Mouse (Mus musculus) neural tube, embryonic 14.5 days (tissue): Measurements from ENCODE around the gene Ythdf2. TPM values are rescaled to one million over a fixed set of nuclear protein-coding genes. Genes with fewer than 3 reads are reported as not detected.

Experiments used
- ATAC-seq: fragments of 200-750 bp; cut with Nextera tagmentation; 2 replicates; pipeline ENCODE4 v1.8.0; 2017; ENCODE audit warnings: low read depth, mild to moderate bottlenecking, moderate TSS enrichment, moderate library complexity
- H3K27ac ChIP-seq: fragments of 300-500 bp; sonication (generic); 2 replicates; pipeline ENCODE4 v1.5.1; 2014; ENCODE audit warnings: low read depth, mild to moderate bottlenecking, control low read depth, low read length, moderate library complexity, mixed read lengths
- H3K27me3 ChIP-seq: fragments of 300-500 bp; sonication (generic); 2 replicates; pipeline ENCODE4 v1.6.1; 2014; ENCODE audit warnings: low read length; ENCODE audit not compliant: control insufficient read depth, insufficient read depth
- H3K36me3 ChIP-seq: fragments of 300-500 bp; sonication (generic); 2 replicates; pipeline ENCODE4 v1.6.1; 2014; ENCODE audit warnings: low read length, mixed read lengths; ENCODE audit not compliant: control insufficient read depth, insufficient read depth
- H3K4me1 ChIP-seq: fragments of 300-500 bp; sonication (generic); 2 replicates; pipeline ENCODE4 v1.6.1; 2014; ENCODE audit warnings: low read length; ENCODE audit not compliant: control insufficient read depth, insufficient read depth
- H3K4me2 ChIP-seq: fragments of 300-500 bp; sonication (generic); 2 replicates; pipeline ENCODE4 v1.6.1; 2014; ENCODE audit warnings: mild to moderate bottlenecking, low read depth, low read length, control low read depth
- H3K4me3 ChIP-seq: fragments of 300-500 bp; sonication (generic); 2 replicates; pipeline ENCODE4 v1.5.1; 2014; ENCODE audit warnings: low read depth, low read length, control low read depth, mixed read lengths
- H3K9ac ChIP-seq: fragments of 300-500 bp; sonication (generic); replicated peaks from 2 replicates; pipeline ENCODE4 v1.6.1; 2014; ENCODE audit warnings: low read depth, mild to moderate bottlenecking, control low read depth, low read length, mixed read lengths
- H3K9me3 ChIP-seq: fragments of 300-500 bp; sonication (generic); 2 replicates; pipeline ENCODE4 v1.6.1; 2016; ENCODE audit warnings: low read length; ENCODE audit not compliant: control insufficient read depth
- WGBS: fragments of 180-500 bp; shearing (Covaris S2); extraction: QIAGEN DNeasy Blood & Tissue Kit; methylation state at CpG from one replicate; pipeline ENCODE4 v1.1.7; 2014; 5-methylcytosine and 5-hydroxymethylcytosine counted together
- polyA plus RNA-seq: library from polyadenylated mRNA; unstranded; fragments of >200 nt; fragmentation: Nextera tagmentation; extraction: Ambion mirVana; gene quantifications from 2 replicates; pipeline ENCODE4 v1.2.1, GENCODE M21; 2014

The Ythdf2 gene
- polyA plus RNA-seq, 1 experiment from 2014 or later: 124 TPM

DNA sequence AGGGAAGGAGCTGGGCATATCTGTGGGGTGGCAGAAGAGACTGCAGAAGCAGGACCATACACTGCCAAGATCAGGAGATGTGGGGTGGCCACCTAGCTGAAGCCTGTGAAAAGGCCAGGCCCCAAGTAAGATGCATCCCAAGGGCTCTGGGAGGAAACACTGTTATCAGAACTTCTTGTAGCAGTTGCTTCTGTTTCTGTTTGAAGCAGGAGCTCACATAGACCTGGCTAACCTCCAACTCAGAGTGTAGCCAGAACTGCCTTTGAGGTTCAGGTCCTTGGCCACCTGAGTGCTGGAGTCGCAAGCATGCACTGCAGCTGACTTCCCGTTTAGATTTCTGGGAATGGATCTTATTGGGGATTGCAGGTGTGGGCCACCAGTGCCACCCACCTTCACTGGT lies 5.7 kb upstream of the Ythdf2 start:
- no peaks in the 10 kb centered on the region for H3K27me3 ChIP-seq
- H3K9me3 ChIP-seq: no peaks in the 10 kb centered on the region
- H3K36me3 ChIP-seq: no peaks in the 10 kb centered on the region
- H3K9ac ChIP-seq: no peak overlapping the region
- 92% methylated on average over 2 of the region's 2 CpGs for WGBS
- H3K4me2 ChIP-seq: no peak overlapping the region
- H3K4me1 ChIP-seq: no peaks in the 10 kb centered on the region
- H3K27ac ChIP-seq: no peak overlapping the region
- no peak for ATAC-seq
- no peak overlapping the region for H3K4me3 ChIP-seq

DNA sequence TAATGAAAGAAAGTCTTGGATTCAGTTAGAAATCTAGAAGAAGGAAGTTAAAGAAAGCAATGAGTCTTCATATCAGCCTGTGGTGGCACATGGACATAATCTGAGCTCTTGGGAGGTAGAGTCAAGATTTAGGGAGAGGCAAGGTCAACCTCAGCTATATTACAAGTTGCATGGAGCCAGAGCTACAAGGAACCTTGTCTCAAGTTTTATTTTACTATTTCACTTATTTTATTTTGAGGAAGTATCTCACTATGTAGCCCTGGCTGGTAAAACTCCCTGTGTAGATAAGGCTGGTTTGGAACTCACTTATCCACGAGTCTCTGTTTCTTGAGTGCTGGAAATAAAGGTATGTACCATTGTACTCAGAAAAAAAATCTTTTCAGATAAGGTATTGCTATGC lies 4.5 kb upstream of the Ythdf2 start:
- Histone ChIP-seq H3K27ac (no peak overlapping the region), H3K4me2 (no peak overlapping the region), H3K4me1 (no peaks in the 10 kb centered on the region), H3K9ac (no peak overlapping the region), H3K27me3 (no peaks in the 10 kb centered on the region), H3K4me3 (no peak overlapping the region), H3K9me3 (no peaks in the 10 kb centered on the region), H3K36me3 (no peaks in the 10 kb centered on the region)
- no peak for ATAC-seq
- 70% methylated on average over 1 of the region's 1 CpGs for WGBS

DNA sequence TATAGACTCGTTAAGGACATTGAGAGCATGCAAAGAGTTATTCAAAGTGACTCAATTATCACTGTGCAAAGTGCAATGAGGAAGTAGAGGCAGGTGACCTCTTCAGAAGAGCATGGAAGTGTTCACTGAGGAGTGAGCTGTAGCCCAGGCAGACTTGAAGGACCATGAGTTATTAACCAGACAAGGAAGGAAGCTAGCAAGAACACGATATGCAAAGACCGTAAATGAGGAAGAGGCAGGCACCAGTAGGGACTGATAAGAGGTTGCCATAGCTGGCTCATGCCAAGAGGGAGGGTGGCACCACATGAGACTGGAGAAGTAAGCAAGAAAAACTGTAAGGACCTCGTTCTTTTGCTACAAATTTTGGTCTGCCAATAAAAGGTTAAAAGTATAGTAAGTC lies 2.7 kb upstream of the Ythdf2 start:
- WGBS: 76% methylated on average over 4 of the region's 4 CpGs
- peaks cover 9% of the 10 kb centered on the region for H3K4me1 ChIP-seq
- H3K36me3 ChIP-seq: peaks cover 2% of the 10 kb centered on the region; the same call in 1 of the 2 replicates
- no peaks in the 10 kb centered on the region for H3K9me3 ChIP-seq
- H3K27me3 ChIP-seq: no peaks in the 10 kb centered on the region
- H3K9ac ChIP-seq: no peak overlapping the region
- H3K27ac ChIP-seq: no peak overlapping the region
- no peak for ATAC-seq
- H3K4me3 ChIP-seq: no peak overlapping the region
- no peak overlapping the region for H3K4me2 ChIP-seq

DNA sequence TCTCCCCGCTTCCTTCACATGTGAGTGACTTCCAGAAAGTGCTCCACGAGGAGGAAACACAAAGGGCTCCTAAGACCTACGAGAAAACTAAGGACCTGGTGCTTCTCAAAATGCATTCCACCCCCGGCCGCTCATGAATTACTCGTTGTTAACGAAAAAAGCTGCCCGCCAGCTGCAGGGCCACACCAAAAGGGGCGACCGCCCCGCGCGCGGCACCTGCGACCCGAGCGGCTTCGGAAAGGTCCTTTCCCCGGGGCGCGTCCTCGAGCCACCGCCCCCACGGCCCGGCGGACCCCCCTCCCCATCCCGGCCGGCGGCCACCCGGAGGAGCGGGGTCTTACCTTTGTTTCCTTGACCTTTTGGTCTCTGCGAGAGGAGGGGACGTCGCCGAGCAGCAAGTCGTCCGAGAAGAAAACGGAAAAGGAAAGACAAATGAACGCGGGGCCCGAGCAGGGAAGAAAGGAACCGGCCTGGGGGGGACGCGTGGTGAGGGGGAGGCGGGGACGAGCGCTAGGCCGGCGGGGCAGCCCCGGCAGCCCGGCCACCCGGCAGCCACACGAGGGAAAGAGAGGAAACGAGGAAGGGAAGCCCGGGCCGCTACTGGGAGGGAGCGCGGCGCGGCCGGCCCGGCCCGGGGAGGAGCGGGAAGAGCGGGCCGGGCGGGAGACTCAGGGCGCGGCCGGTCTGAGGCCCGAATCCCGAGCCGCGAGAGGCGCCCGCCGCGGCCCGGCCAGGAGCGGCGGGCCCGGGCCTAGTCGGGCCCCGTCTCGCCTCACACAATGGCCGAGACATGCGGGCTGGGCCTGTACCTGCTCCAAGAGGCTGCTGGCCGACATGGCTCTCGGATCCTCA lies 786 bp downstream of the Ythdf2 start:
- peak overlapping the region; percentile 99 for H3K4me3 ChIP-seq
- peak overlapping the region; percentile 100 for H3K9ac ChIP-seq
- peaks cover 22% of the 10 kb centered on the region for H3K4me1 ChIP-seq
- no peaks in the 10 kb centered on the region for H3K27me3 ChIP-seq
- no peaks in the 10 kb centered on the region for H3K9me3 ChIP-seq
- H3K4me2 ChIP-seq: peak overlapping the region; percentile 86
- ATAC-seq: peak; percentile 84
- H3K36me3 ChIP-seq: peaks cover 11% of the 10 kb centered on the region
- WGBS: 0% methylated on average over 59 of the region's 89 CpGs
- peak overlapping the region; percentile 93 for H3K27ac ChIP-seq

DNA sequence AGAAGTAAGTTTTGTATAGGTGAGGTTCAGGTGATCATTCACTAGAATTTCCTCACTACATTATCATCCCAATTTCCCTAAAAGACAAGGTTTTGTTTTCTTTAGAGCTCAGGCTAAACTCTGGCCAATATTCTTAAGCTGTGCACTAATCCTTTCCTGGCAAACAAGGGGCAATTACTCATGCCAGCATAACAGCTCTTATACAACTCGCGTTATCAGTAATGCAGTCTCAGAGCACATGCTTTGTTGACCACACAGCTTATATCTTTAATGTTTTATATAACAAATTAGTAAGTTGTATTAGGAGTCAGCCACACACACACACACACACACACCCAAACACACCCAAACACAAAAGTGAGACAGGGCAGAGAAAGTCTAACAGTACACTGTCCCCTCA lies 1.8 kb downstream of the Ythdf2 start:
- Histone ChIP-seq H3K4me1 (peaks cover 22% of the 10 kb centered on the region), H3K27ac (no peak overlapping the region), H3K27me3 (no peaks in the 10 kb centered on the region), H3K4me3 (peak overlapping the region; percentile 99), H3K9ac (peak overlapping the region; percentile 100), H3K4me2 (peak overlapping the region; percentile 86), H3K9me3 (no peaks in the 10 kb centered on the region), H3K36me3 (peaks cover 12% of the 10 kb centered on the region)
- 48% methylated on average over 2 of the region's 2 CpGs for WGBS
- ATAC-seq: no peak

DNA sequence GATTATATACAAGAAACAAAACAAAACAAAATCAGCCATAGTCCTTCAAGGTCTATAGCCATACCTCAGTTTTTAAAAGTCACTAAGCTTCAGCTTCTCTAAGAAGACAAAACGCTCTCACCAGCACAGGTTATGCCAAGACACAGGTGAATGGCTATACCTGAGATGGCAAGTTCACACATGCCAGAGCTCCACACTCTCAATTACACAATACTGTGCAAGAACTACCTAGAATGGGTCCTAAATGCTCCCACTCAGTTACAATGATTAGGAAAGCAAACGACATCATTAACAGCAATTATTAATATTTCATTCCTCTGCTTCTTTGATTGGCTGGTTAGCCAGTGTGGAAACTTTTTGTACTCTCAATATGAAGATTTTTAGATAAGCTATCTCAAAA lies 2.8 kb downstream of the Ythdf2 start:
- WGBS: 95% methylated on average over 2 of the region's 2 CpGs
- H3K36me3 ChIP-seq: peaks cover 17% of the 10 kb centered on the region
- ATAC-seq: no peak
- peaks cover 22% of the 10 kb centered on the region for H3K4me1 ChIP-seq
- peak overlapping the region; percentile 99; the same call in 1 of the 2 replicates for H3K4me3 ChIP-seq
- no peak overlapping the region for H3K27ac ChIP-seq
- no peaks in the 10 kb centered on the region for H3K9me3 ChIP-seq
- H3K9ac ChIP-seq: no peak overlapping the region
- no peaks in the 10 kb centered on the region for H3K27me3 ChIP-seq
- H3K4me2 ChIP-seq: no peak overlapping the region

DNA sequence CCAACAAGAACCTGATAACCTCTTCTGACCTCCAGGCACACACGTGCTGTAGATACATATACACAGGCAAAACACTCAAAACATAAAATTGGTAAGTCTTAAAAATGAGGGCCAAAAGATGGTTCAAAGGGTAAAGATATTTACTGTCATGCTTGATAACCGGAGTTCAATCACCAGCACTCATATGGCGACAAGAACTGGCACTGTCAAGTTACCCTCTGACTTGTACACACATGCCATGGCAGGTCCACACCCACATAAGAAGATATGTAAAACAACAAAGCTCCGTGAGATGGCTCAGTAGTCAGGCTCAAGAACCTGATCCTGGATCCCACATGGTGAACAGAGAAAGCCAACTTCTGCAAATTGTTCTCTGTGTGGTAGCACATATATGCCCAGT lies 4.8 kb downstream of the Ythdf2 start:
- peaks cover 28% of the 10 kb centered on the region for H3K36me3 ChIP-seq
- H3K9ac ChIP-seq: no peak overlapping the region
- WGBS: 94% methylated on average over 4 of the region's 4 CpGs
- H3K27ac ChIP-seq: no peak overlapping the region
- ATAC-seq: no peak
- H3K27me3 ChIP-seq: no peaks in the 10 kb centered on the region
- H3K4me1 ChIP-seq: peaks cover 22% of the 10 kb centered on the region
- H3K9me3 ChIP-seq: no peaks in the 10 kb centered on the region
- no peak overlapping the region for H3K4me3 ChIP-seq
- no peak overlapping the region for H3K4me2 ChIP-seq

DNA sequence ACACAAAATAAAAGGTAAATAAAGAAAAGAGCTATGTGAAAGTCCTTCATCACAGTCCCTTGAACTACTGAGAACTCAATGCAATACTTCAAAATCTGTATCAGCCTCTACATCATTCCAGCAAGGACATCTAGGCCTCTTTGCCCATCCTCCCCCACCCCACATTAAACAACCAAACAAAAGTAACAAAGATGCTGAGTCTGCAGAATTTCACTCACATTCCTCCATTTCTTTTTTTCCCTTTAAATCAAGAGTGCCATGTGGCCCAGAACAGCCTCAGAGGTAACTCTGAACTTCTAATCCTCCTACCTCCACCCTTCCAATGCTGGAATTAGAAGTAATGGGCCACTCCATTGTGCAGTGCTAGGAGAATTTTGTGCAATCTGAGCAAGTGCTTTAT lies 13.3 kb downstream of the Ythdf2 start:
- Histone ChIP-seq H3K4me2 (no peak overlapping the region), H3K4me1 (peaks cover 23% of the 10 kb centered on the region; the same call in 1 of the 2 replicates), H3K27me3 (no peaks in the 10 kb centered on the region), H3K36me3 (peaks cover 9% of the 10 kb centered on the region; the same call in 1 of the 2 replicates), H3K9me3 (no peaks in the 10 kb centered on the region), H3K9ac (no peak overlapping the region), H3K4me3 (no peak overlapping the region), H3K27ac (no peak overlapping the region)
- ATAC-seq: no peak

DNA sequence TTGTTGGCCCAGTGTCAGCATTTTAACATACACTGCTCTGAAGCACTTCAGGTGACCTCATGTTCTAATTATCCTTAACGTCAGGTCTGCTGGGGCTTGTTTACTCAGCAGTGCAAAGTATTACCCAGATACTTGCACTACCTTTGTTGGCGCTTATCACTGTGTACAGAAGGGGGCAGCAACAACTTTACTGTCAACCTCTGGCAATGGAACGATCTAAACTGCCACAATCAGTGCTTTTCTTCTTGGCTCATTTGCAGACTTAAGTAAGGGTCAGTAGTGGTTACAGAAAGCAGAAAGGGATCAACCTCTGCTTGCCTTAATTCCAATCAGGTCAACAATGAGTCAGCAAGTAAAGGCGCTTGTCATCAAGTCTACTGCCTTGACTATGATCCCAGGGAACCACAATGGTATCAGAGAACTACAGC lies 13.8 kb downstream of the Ythdf2 start:
- H3K27ac ChIP-seq: no peak overlapping the region
- peaks cover 7% of the 10 kb centered on the region; the same call in 1 of the 2 replicates for H3K36me3 ChIP-seq
- H3K4me1 ChIP-seq: peaks cover 23% of the 10 kb centered on the region; the same call in 1 of the 2 replicates
- WGBS: 64% methylated on average over 4 of the region's 4 CpGs
- H3K9me3 ChIP-seq: no peaks in the 10 kb centered on the region
- H3K4me3 ChIP-seq: no peak overlapping the region
- H3K27me3 ChIP-seq: no peaks in the 10 kb centered on the region
- no peak overlapping the region for H3K9ac ChIP-seq
- no peak overlapping the region for H3K4me2 ChIP-seq
- ATAC-seq: no peak
